Mouse (Mus musculus) neural tube, embryonic 12.5 days (tissue): ENCODE data around the gene Sec31b. TPM values are rescaled to one million over a fixed set of nuclear protein-coding genes. Genes with fewer than 3 reads are reported as not detected.

Experiments used
- ATAC-seq: fragments of 200-750 bp; cut with Nextera tagmentation; 2 replicates; pipeline ENCODE4 v1.8.0; 2017; ENCODE audit warnings: low read depth, mild to moderate bottlenecking, moderate TSS enrichment, moderate library complexity; ENCODE audit not compliant: low FRiP score
- H3K27ac ChIP-seq: fragments of 300-500 bp; sonication (generic); 2 replicates; pipeline ENCODE4 v1.5.1; 2016
- H3K27me3 ChIP-seq: fragments of 300-500 bp; sonication (generic); replicated peaks from 2 replicates; pipeline ENCODE4 v1.6.1; 2016; ENCODE audit warnings: mild to moderate bottlenecking
- H3K36me3 ChIP-seq: fragments of 300-500 bp; sonication (generic); 2 replicates; pipeline ENCODE4 v1.6.1; 2016; ENCODE audit warnings: mild to moderate bottlenecking
- H3K4me1 ChIP-seq: fragments of 300-500 bp; sonication (generic); 2 replicates; pipeline ENCODE4 v1.6.1; 2016
- H3K4me2 ChIP-seq: fragments of 300-500 bp; sonication (generic); replicated peaks from 2 replicates; pipeline ENCODE4 v1.6.1; 2016; ENCODE audit warnings: mild to moderate bottlenecking
- H3K4me3 ChIP-seq: fragments of 300-500 bp; sonication (generic); 2 replicates; pipeline ENCODE4 v1.5.1; 2016
- H3K9ac ChIP-seq: fragments of 300-500 bp; sonication (generic); 2 replicates; pipeline ENCODE4 v1.6.1; 2016; ENCODE audit warnings: mild to moderate bottlenecking
- H3K9me3 ChIP-seq: fragments of 300-500 bp; sonication (generic); 2 replicates; pipeline ENCODE4 v1.6.1; 2016; ENCODE audit warnings: mild to moderate bottlenecking
- WGBS: fragments of 180-500 bp; shearing (Covaris S2); methylation state at CpG from one replicate; pipeline ENCODE4 v1.1.7; 2016; 5-methylcytosine and 5-hydroxymethylcytosine counted together
- polyA plus RNA-seq: library from polyadenylated mRNA; unstranded; fragments of >200 nt; fragmentation: Nextera tagmentation; extraction: Ambion mirVana; gene quantifications from 2 replicates; pipeline ENCODE4 v1.2.1, GENCODE M21; 2016

The Sec31b gene
- polyA plus RNA-seq, 1 experiment from 2014 or later, result 0.43 TPM

GRCm38 (mm10) chr19:44525551-44526205 lies 20.0 kb downstream of the Sec31b start:
- no peak for ATAC-seq
- Histone ChIP-seq H3K9me3 (no peaks in the 10 kb centered on the region), H3K27me3 (no peaks in the 10 kb centered on the region), H3K4me1 (no peaks in the 10 kb centered on the region), H3K4me2 (no peak overlapping the region), H3K27ac (no peak overlapping the region), H3K36me3 (no peaks in the 10 kb centered on the region), H3K4me3 (no peak overlapping the region), H3K9ac (no peak overlapping the region)
- 88% methylated on average over 9 of the region's 9 CpGs for WGBS

GRCm38 (mm10) chr19:44519152-44519551 lies 26.5 kb downstream of the Sec31b start:
- H3K27me3 ChIP-seq, result peaks cover 19% of the 10 kb centered on the region
- H3K9me3 ChIP-seq, result no peaks in the 10 kb centered on the region
- no peak overlapping the region for H3K27ac ChIP-seq
- no peaks in the 10 kb centered on the region for H3K36me3 ChIP-seq
- H3K4me2 ChIP-seq, result no peak overlapping the region
- H3K4me1 ChIP-seq, result peaks cover 23% of the 10 kb centered on the region
- H3K9ac ChIP-seq, result no peak overlapping the region
- WGBS, result 12% methylated on average over 7 of the region's 7 CpGs
- H3K4me3 ChIP-seq, result no peak overlapping the region
- no peak for ATAC-seq

GRCm38 (mm10) chr19:44517996-44518768 lies 27.5 kb downstream of the Sec31b start:
- H3K4me1 ChIP-seq, result peaks cover 32% of the 10 kb centered on the region
- no peaks in the 10 kb centered on the region for H3K9me3 ChIP-seq
- 53% methylated on average over 12 of the region's 12 CpGs for WGBS
- H3K4me2 ChIP-seq, result no peak overlapping the region
- H3K27me3 ChIP-seq, result peaks cover 29% of the 10 kb centered on the region
- H3K36me3 ChIP-seq, result no peaks in the 10 kb centered on the region
- H3K27ac ChIP-seq, result no peak overlapping the region
- ATAC-seq, result no peak
- no peak overlapping the region for H3K9ac ChIP-seq
- H3K4me3 ChIP-seq, result no peak overlapping the region

DNA sequence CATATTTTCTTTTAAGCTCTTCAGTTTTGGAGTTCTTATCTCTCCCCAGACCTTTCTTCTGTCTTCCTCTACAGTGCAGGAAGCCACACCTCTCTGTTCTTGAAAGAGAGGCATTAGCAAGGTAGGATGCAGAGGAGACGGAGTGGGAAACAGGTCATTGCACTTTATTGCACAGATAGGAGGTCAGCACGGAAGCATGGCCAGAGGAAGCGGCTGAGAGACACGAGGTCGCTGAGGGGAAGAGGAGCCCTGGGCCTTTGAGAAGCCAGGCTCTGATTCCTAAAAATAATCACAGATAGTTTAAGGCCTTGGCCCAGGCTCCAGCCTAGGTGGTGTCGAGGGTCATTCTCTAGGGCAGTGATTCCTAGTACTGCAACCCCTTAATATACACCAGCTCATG lies 29.9 kb downstream of the Sec31b start:
- Histone ChIP-seq H3K9ac (no peak overlapping the region), H3K27me3 (peaks cover 53% of the 10 kb centered on the region), H3K4me3 (no peak overlapping the region), H3K4me1 (peaks cover 44% of the 10 kb centered on the region), H3K36me3 (no peaks in the 10 kb centered on the region), H3K4me2 (no peak overlapping the region), H3K27ac (0 out of 2 replicates have a peak overlapping the region, but pooled peaks have one; percentile 33), H3K9me3 (no peaks in the 10 kb centered on the region)
- 25% methylated on average over 6 of the region's 6 CpGs for WGBS
- ATAC-seq, result no peak

GRCm38 (mm10) chr19:44514521-44515451 lies 30.9 kb downstream of the Sec31b start:
- H3K9me3 ChIP-seq, result no peaks in the 10 kb centered on the region
- H3K9ac ChIP-seq, result no peak overlapping the region
- no peaks in the 10 kb centered on the region for H3K36me3 ChIP-seq
- H3K4me2 ChIP-seq, result peak overlapping the region; percentile 97
- H3K27ac ChIP-seq, result 0 out of 2 replicates have a peak overlapping the region, but pooled peaks have one; percentile 33
- peak; percentile 79 for ATAC-seq
- WGBS, result 1% methylated on average over 14 of the region's 14 CpGs
- no peak overlapping the region for H3K4me3 ChIP-seq
- peaks cover 51% of the 10 kb centered on the region for H3K4me1 ChIP-seq
- H3K27me3 ChIP-seq, result peaks cover 63% of the 10 kb centered on the region

- H3K27me3 ChIP-seq, result peaks cover 68% of the 10 kb centered on the region
- 16% methylated on average over 7 of the region's 7 CpGs for WGBS
- H3K4me2 ChIP-seq, result peak overlapping the region; percentile 97
- ATAC-seq, result no peak
- peaks cover 55% of the 10 kb centered on the region for H3K4me1 ChIP-seq
- H3K4me3 ChIP-seq, result no peak overlapping the region
- no peak overlapping the region for H3K9ac ChIP-seq
- no peaks in the 10 kb centered on the region for H3K36me3 ChIP-seq
- H3K9me3 ChIP-seq, result no peaks in the 10 kb centered on the region
- no peak overlapping the region for H3K27ac ChIP-seq
Measured at GRCm38 (mm10) chr19:44513921-44514482, 31.7 kb downstream of the Sec31b start.

DNA sequence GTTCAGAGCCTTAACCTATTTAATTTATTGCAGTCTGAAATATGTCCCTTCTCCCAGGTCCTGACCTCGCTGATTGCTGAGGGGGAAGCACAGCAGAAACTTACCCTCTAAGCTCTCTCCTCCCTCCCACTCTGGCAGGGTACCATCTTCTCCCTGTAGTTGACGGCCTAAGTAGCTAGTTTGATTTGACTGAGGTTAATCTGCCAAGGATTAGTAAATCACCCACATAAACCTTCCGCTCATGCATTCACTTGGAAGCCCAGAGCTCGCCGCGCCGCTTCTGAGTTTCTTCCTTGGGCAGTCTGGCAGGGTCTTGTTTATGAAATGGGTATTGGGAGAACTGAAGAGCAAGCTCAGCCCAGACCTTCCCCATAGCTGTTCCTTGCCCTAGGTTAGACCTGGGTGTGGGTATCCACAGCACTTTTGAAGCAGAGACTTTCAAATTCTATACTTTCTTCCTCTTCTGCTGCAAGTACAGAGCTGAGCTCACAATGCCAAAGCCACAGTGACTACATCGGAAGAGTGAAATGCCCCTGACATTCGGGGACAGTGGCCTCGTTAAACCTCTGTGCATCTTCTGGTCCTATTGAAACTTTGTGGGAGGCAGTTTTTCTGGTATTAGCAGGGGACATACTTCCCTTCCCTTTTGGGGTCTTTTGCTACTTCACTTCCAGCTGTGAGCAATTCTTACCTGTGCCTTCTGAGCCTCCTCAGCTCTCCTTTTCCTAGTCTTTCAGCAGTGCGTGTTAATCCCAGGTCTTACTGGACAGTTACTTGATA lies 32.4 kb downstream of the Sec31b start:
- H3K4me3 ChIP-seq, result no peak overlapping the region
- no peak for ATAC-seq
- H3K27ac ChIP-seq, result no peak overlapping the region
- H3K9me3 ChIP-seq, result no peaks in the 10 kb centered on the region
- H3K27me3 ChIP-seq, result peaks cover 72% of the 10 kb centered on the region
- peak overlapping the region; percentile 97 for H3K4me2 ChIP-seq
- H3K36me3 ChIP-seq, result no peaks in the 10 kb centered on the region
- peaks cover 52% of the 10 kb centered on the region for H3K4me1 ChIP-seq
- WGBS, result 14% methylated on average over 11 of the region's 11 CpGs
- H3K9ac ChIP-seq, result no peak overlapping the region

DNA sequence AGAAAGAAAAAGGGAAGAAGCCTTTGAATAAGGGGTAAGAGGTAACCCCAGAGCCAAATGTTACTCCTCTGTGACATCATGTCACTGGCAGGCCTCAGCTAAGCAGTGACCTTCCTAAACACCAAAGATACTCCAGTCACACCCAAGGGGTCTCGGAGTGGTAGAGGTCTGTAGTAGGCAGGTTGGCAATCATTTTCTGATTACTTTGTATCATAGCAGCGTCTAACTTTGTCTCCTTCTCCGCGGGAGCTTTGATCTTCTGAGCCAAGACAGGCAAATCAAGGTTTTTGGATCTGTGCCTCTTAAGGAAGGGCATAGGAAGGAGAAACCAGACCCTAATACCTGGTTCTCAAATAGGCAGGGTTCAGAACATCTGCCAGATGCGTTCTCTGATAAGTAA lies 33.1 kb downstream of the Sec31b start:
- Histone ChIP-seq H3K9ac (no peak overlapping the region), H3K9me3 (no peaks in the 10 kb centered on the region), H3K4me3 (no peak overlapping the region), H3K27me3 (peaks cover 71% of the 10 kb centered on the region), H3K4me1 (peaks cover 52% of the 10 kb centered on the region), H3K4me2 (peak overlapping the region; percentile 97), H3K36me3 (no peaks in the 10 kb centered on the region), H3K27ac (no peak overlapping the region)
- WGBS, result 25% methylated on average over 5 of the region's 5 CpGs
- ATAC-seq, result no peak

DNA sequence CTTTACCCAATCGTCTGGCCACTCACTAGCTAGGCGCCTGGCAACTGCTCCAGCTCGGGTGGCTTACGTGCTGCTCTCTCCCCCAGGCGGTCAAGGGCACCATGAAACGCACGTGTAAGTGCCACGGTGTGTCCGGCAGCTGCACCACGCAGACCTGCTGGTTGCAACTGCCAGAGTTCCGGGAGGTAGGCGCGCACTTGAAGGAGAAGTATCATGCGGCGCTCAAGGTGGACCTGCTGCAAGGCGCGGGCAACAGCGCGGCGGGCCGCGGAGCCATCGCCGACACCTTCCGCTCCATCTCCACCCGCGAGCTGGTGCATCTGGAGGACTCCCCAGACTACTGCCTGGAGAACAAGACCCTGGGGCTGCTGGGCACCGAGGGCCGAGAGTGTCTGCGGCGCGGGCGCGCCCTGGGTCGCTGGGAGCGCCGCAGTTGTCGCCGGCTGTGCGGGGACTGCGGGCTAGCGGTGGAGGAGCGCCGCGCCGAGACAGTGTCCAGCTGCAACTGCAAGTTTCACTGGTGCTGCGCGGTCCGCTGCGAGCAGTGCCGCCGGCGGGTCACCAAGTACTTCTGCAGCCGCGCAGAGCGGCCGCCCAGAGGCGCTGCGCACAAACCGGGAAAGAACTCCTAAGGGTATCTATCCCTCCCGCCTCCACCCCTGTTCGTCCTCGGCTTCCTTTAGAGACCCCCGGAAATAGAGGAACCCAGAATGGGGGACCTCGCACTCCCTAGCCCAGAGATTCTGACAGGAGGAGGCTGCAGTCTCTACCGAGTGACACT lies 34.0 kb downstream of the Sec31b start:
- H3K4me2 ChIP-seq, result peak overlapping the region; percentile 97
- H3K4me1 ChIP-seq, result peaks cover 52% of the 10 kb centered on the region
- under 1% methylated on average over 66 of the region's 66 CpGs for WGBS
- no peaks in the 10 kb centered on the region for H3K9me3 ChIP-seq
- peak; percentile 15 for ATAC-seq
- peak overlapping the region; percentile 56 for H3K9ac ChIP-seq
- peak overlapping the region; percentile 49 for H3K4me3 ChIP-seq
- no peak overlapping the region for H3K27ac ChIP-seq
- peaks cover 64% of the 10 kb centered on the region for H3K27me3 ChIP-seq
- H3K36me3 ChIP-seq, result no peaks in the 10 kb centered on the region

GRCm38 (mm10) chr19:44510534-44511175 lies 35.0 kb downstream of the Sec31b start:
- H3K27ac ChIP-seq, result no peak overlapping the region
- H3K9ac ChIP-seq, result no peak overlapping the region
- peak overlapping the region; percentile 49 for H3K4me3 ChIP-seq
- no peaks in the 10 kb centered on the region for H3K9me3 ChIP-seq
- H3K4me1 ChIP-seq, result peaks cover 47% of the 10 kb centered on the region
- ATAC-seq, result no peak
- no peaks in the 10 kb centered on the region for H3K36me3 ChIP-seq
- peak overlapping the region; percentile 97 for H3K4me2 ChIP-seq
- H3K27me3 ChIP-seq, result peaks cover 64% of the 10 kb centered on the region
- 6% methylated on average over 12 of the region's 12 CpGs for WGBS
